Mouse (Mus musculus) neural tube, embryonic 15.5 days (tissue): ENCODE data around the gene Wnt5b. TPM values are rescaled to one million over a fixed set of nuclear protein-coding genes. Genes with fewer than 3 reads are reported as not detected.
A peak's percentile ranks its signal among the peaks of the same experiment; 100 is the strongest.

Experiments
- ATAC-seq: fragments of 200-750 bp; cut with Nextera tagmentation; 2 replicates; pipeline ENCODE4 v1.8.0; 2017; ENCODE audit warnings: mild to moderate bottlenecking, moderate TSS enrichment, moderate library complexity; ENCODE audit not compliant: low FRiP score
- H3K27ac ChIP-seq: fragments of 300-500 bp; sonication (generic); replicated peaks from 2 replicates; pipeline ENCODE4 v1.5.1; 2015; ENCODE audit warnings: mild to moderate bottlenecking, inconsistent platforms
- H3K27me3 ChIP-seq: fragments of 300-500 bp; sonication (generic); replicated peaks from 2 replicates; pipeline ENCODE4 v1.6.1; 2015; ENCODE audit warnings: inconsistent platforms
- H3K36me3 ChIP-seq: fragments of 300-500 bp; sonication (generic); 2 replicates; pipeline ENCODE4 v1.6.1; 2015; ENCODE audit warnings: inconsistent platforms
- H3K4me1 ChIP-seq: fragments of 300-500 bp; sonication (generic); 2 replicates; pipeline ENCODE4 v1.6.1; 2015; ENCODE audit warnings: inconsistent platforms
- H3K4me2 ChIP-seq: fragments of 300-500 bp; sonication (generic); 2 replicates; pipeline ENCODE4 v1.6.1; 2015; ENCODE audit warnings: inconsistent platforms, mild to moderate bottlenecking, moderate library complexity
- H3K4me3 ChIP-seq: fragments of 300-500 bp; sonication (generic); replicated peaks from 2 replicates; pipeline ENCODE4 v1.5.1; 2015; ENCODE audit warnings: mild to moderate bottlenecking, inconsistent platforms
- H3K9ac ChIP-seq: fragments of 300-500 bp; sonication (generic); replicated peaks from 2 replicates; pipeline ENCODE4 v1.6.1; 2015; ENCODE audit warnings: mild to moderate bottlenecking, inconsistent platforms
- H3K9me3 ChIP-seq: fragments of 300-500 bp; sonication (generic); replicated peaks from 2 replicates; pipeline ENCODE4 v1.6.1; 2016; ENCODE audit warnings: inconsistent platforms
- WGBS: fragments of 180-500 bp; shearing (Covaris S2); methylation state at CpG from one replicate; pipeline ENCODE4 v1.1.7; 2015; ENCODE audit warnings: mixed read lengths; 5-methylcytosine and 5-hydroxymethylcytosine counted together
- polyA plus RNA-seq: library from polyadenylated mRNA; unstranded; fragments of >200 nt; fragmentation: Nextera tagmentation; extraction: Ambion mirVana; gene quantifications from 2 replicates; pipeline ENCODE4 v1.2.1, GENCODE M21; 2015

Gene Wnt5b
- polyA plus RNA-seq, 1 experiment from 2014 or later: 3.6 TPM

GRCm38 (mm10) chr6:119472135-119472534 is 72.0 kb downstream of the Wnt5b start:
- H3K27ac ChIP-seq: no peak overlapping the region
- no peaks in the 10 kb centered on the region for H3K4me1 ChIP-seq
- H3K9me3 ChIP-seq: no peaks in the 10 kb centered on the region
- no peaks in the 10 kb centered on the region for H3K36me3 ChIP-seq
- H3K9ac ChIP-seq: no peak overlapping the region
- ATAC-seq: no peak
- no peak overlapping the region for H3K4me3 ChIP-seq
- no peaks in the 10 kb centered on the region for H3K27me3 ChIP-seq
- no peak overlapping the region for H3K4me2 ChIP-seq
- 23% methylated on average over 5 of the region's 5 CpGs for WGBS

DNA sequence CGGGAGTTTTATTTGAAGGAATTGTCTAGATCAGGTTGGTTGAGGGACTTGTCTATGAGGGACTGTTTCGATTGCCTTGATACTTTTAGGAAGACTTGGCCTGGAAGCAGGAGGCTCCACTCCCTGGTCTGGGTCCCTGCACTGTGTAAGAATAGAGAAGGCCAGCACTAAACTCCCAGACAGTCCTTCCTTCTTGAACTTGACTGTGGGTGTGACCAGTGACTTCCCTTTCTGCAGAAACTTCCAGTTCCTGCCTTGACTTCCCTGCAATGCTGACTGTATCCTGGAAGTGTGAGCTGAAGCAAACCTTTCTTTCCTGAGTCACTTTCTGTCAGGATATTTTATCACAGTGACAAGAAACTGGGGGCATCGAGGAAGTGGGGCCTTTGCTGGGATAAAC is 73.4 kb downstream of the Wnt5b start:
- Histone ChIP-seq H3K4me3 (no peak overlapping the region), H3K9me3 (no peaks in the 10 kb centered on the region), H3K36me3 (no peaks in the 10 kb centered on the region), H3K27ac (no peak overlapping the region), H3K4me2 (no peak overlapping the region), H3K9ac (no peak overlapping the region), H3K27me3 (no peaks in the 10 kb centered on the region), H3K4me1 (no peaks in the 10 kb centered on the region)
- ATAC-seq: no peak
- 90% methylated on average over 3 of the region's 3 CpGs for WGBS

DNA sequence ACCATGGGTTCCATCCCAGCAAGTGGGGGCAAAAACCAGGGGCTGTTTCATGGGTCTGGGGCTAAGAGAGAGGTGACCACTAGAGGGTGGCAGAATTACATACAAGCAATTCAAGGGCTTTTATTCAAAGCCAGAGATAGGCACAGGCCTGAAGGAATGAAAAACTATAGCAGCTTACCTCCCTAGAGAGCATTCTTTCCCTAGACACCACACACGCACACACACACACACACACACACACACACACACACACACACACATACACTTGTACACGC is 76.4 kb downstream of the Wnt5b start:
- Histone ChIP-seq H3K9me3 (no peaks in the 10 kb centered on the region), H3K4me2 (no peak overlapping the region), H3K4me1 (no peaks in the 10 kb centered on the region), H3K36me3 (no peaks in the 10 kb centered on the region), H3K9ac (no peak overlapping the region), H3K27ac (no peak overlapping the region), H3K27me3 (no peaks in the 10 kb centered on the region), H3K4me3 (no peak overlapping the region)
- no peak for ATAC-seq
- 71% methylated on average over 2 of the region's 2 CpGs for WGBS

DNA sequence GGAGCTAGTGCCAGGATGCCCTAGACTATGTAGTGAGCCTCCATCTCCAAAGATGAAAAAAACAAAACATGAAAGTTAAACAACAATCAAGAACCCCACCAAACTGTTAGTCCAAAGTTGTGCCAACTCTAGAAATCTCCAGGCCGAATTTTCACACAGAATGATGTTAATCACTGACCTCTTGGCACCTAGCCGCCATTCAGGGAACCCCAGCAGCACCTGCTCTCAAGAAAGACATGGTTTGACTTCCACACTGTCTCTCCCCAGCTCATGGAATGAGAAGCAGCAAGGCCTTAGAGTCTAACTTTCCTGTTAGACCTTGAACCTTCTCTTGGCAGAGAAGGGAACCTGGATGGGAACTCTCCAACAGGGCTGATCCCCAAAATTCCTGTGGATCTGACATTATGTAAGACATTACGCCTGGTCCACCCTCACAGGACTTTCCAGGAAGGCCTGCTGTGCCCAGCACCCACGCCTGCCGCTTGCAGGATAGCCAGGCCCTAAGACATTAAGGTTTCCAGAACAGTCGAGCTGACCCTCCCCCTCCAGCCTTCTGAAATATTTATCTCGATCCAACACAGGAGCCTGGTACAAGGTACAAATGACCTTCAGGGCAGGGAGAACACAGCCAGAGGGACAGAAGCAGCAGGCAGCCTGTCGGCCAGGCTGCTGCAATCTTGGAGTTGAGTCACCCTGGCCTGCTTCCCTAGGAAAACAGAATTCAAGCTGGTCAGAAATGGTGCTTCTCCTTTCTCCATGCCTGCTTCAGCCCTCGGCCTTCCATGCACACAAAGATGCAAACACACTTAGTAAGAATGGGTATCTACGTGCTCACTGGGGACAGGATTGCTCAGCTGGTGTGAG is 77.0 kb downstream of the Wnt5b start:
- no peaks in the 10 kb centered on the region for H3K36me3 ChIP-seq
- no peaks in the 10 kb centered on the region for H3K4me1 ChIP-seq
- 74% methylated on average over 10 of the region's 10 CpGs for WGBS
- no peaks in the 10 kb centered on the region for H3K9me3 ChIP-seq
- no peak overlapping the region for H3K27ac ChIP-seq
- no peak overlapping the region for H3K9ac ChIP-seq
- H3K4me2 ChIP-seq: no peak overlapping the region
- H3K4me3 ChIP-seq: no peak overlapping the region
- no peak for ATAC-seq
- H3K27me3 ChIP-seq: no peaks in the 10 kb centered on the region

DNA sequence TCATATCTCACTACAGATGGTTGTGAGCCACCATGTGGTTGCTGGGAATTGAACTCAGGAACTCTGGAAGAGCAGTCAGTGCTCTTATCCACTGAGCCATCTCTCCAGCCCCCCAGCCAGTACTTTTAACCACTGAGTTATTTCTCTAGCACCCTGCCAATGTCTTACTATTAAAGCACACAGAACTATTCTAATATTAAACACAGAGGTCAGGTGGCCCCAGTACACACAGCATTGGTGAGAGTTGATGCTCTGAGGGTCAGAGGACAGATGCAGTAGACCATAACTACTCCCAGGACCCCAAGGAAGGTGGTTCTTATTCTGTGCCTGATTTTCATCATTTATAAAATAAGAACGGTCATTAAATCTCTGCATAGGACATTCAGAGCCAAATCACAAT is 78.0 kb downstream of the Wnt5b start:
- Histone ChIP-seq H3K27ac (no peak overlapping the region), H3K4me2 (no peak overlapping the region), H3K27me3 (no peaks in the 10 kb centered on the region), H3K36me3 (no peaks in the 10 kb centered on the region), H3K4me3 (no peak overlapping the region), H3K4me1 (no peaks in the 10 kb centered on the region), H3K9ac (no peak overlapping the region), H3K9me3 (no peaks in the 10 kb centered on the region)
- 100% methylated on average over 1 of the region's 1 CpGs for WGBS
- no peak for ATAC-seq

DNA sequence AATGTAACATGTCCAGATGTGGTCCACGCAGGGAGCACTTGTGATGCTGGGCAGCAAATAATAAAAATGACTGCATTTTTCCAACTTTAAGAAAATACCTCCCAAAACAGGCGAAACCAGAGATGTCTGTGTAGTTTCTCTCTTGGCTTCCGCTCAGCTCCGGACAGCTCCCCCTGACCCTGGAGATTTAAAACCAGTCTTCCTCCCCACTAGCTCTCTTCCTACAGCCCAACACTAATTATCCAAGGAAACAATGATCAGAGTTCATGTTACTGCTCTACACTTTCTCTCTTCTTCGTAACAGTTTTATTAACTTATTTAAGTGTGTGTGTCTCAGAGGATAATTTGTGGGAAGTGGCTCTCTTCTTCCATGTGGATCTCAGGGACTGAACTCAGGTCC is 83.8 kb downstream of the Wnt5b start:
- H3K27ac ChIP-seq: no peak overlapping the region
- no peaks in the 10 kb centered on the region for H3K36me3 ChIP-seq
- ATAC-seq: no peak
- 70% methylated on average over 5 of the region's 5 CpGs for WGBS
- no peaks in the 10 kb centered on the region for H3K9me3 ChIP-seq
- no peak overlapping the region for H3K4me3 ChIP-seq
- H3K9ac ChIP-seq: no peak overlapping the region
- no peaks in the 10 kb centered on the region for H3K27me3 ChIP-seq
- no peak overlapping the region for H3K4me2 ChIP-seq
- 0 out of 2 replicates have a peak, but pooled peaks cover 3% of the 10 kb centered on the region for H3K4me1 ChIP-seq

- Histone ChIP-seq H3K27ac (no peak overlapping the region), H3K4me1 (0 out of 2 replicates have a peak, but pooled peaks cover 3% of the 10 kb centered on the region), H3K9ac (no peak overlapping the region), H3K36me3 (no peaks in the 10 kb centered on the region), H3K9me3 (no peaks in the 10 kb centered on the region), H3K4me2 (no peak overlapping the region), H3K27me3 (no peaks in the 10 kb centered on the region), H3K4me3 (no peak overlapping the region)
- ATAC-seq: no peak
- WGBS: 89% methylated on average over 4 of the region's 4 CpGs
These were observed 85.1 kb downstream of the Wnt5b start for GRCm38 (mm10) chr6:119459041-119459440.

DNA sequence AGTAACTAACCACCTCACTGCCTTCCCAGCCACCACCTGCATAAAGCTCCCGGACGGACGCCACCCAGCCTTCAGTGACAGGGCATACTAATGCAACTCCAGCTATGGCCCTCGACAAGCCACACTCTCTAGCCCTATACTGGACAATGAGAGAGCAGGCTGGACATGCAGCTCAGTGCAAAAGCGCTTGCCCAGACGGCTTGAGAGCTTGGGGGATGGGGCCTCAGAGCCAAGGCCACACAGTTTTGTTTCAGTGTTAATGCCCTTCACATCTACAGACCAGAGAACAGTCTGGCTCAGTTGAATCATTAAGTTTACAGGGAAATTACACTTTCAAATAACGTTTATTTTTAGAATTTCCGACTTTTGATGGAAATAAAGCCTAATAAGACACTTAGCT is 86.0 kb downstream of the Wnt5b start:
- 58% methylated on average over 8 of the region's 8 CpGs for WGBS

DNA sequence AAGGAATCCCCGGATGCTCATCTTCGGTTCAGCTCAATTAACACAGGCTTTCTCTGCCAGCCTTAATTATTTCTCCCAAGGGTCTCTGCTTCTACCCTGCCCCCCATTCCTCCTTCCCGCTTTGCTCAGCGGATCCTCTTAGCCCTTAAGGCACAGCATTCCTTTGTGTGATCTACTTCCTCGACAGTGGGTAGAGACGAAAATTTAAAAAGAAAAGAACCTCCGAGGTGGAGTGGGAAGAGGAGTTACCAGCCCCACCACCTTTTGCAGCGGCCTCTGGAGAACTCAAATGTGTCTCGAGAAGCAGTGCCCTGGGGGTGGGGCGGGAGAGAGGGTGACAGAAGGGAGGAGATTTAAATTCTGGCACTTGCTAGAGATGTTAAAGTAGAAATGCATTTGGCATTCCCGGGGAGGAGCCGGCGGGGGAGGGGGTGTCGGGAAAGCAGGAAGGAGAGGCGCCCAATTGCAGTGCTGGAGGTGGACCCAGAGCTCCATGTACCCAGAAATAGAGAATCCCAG is 92.1 kb downstream of the Wnt5b start:
- Histone ChIP-seq H3K36me3 (no peaks in the 10 kb centered on the region), H3K9ac (peak overlapping the region; percentile 51), H3K27me3 (no peaks in the 10 kb centered on the region), H3K9me3 (no peaks in the 10 kb centered on the region), H3K4me1 (peaks cover 47% of the 10 kb centered on the region), H3K4me3 (peak overlapping the region; percentile 36), H3K4me2 (peak overlapping the region; percentile 71), H3K27ac (peak overlapping the region; percentile 92)
- ATAC-seq: peak; percentile 73
- under 1% methylated on average over 15 of the region's 15 CpGs for WGBS

More for the DNA sequence above, 86.0 kb downstream of the Wnt5b start:
- no peaks in the 10 kb centered on the region for H3K27me3 ChIP-seq
- no peaks in the 10 kb centered on the region for H3K9me3 ChIP-seq
- H3K4me1 ChIP-seq: peaks cover 4% of the 10 kb centered on the region
- no peak overlapping the region for H3K9ac ChIP-seq
- H3K4me3 ChIP-seq: no peak overlapping the region
- no peak overlapping the region; the same call in 1 of the 2 replicates for H3K27ac ChIP-seq
- H3K4me2 ChIP-seq: no peak overlapping the region
- ATAC-seq: no peak
- H3K36me3 ChIP-seq: no peaks in the 10 kb centered on the region

- H3K9me3 ChIP-seq: no peaks in the 10 kb centered on the region
- H3K9ac ChIP-seq: peak overlapping the region; percentile 51; the same call in 1 of the 2 replicates
- H3K27me3 ChIP-seq: no peaks in the 10 kb centered on the region
- peak overlapping the region; percentile 71 for H3K4me2 ChIP-seq
- peak overlapping the region; percentile 92 for H3K27ac ChIP-seq
- 30% methylated on average over 14 of the region's 14 CpGs for WGBS
- H3K4me3 ChIP-seq: peak overlapping the region; percentile 36
- no peaks in the 10 kb centered on the region for H3K36me3 ChIP-seq
- no peak; the same call in 1 of the 2 replicates for ATAC-seq
- H3K4me1 ChIP-seq: peaks cover 47% of the 10 kb centered on the region
These were observed 92.9 kb downstream of the Wnt5b start for GRCm38 (mm10) chr6:119450965-119451943.

DNA sequence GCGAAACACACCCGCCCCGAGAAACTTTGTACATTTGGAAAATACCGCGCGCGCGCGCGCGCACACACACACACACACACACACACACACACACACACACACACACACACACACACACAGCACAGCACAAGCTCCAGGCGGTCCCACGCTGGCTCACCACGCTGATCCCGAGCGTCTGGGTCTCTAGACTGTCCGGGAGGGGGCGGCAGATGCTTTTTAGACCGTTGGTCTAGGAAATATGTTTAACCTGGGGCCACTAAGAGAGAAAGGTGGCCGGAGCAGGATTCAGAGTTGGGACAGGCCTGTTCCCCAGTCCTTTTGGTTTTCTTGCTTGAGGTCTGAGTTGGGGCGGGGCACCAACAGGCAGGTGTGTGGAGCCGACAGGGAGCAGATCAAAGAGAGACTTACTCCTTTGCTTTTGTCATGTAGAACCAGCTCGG is 95.1 kb downstream of the Wnt5b start:
- 0 out of 2 replicates have a peak, but pooled peaks have one; percentile 23 for ATAC-seq
- H3K9ac ChIP-seq: no peak overlapping the region
- H3K27ac ChIP-seq: no peak overlapping the region
- peak overlapping the region; percentile 29 for H3K4me3 ChIP-seq
- H3K9me3 ChIP-seq: no peaks in the 10 kb centered on the region
- no peaks in the 10 kb centered on the region for H3K36me3 ChIP-seq
- WGBS: 2% methylated on average over 23 of the region's 23 CpGs
- H3K4me2 ChIP-seq: peak overlapping the region; percentile 60
- peaks cover 47% of the 10 kb centered on the region for H3K4me1 ChIP-seq
- no peaks in the 10 kb centered on the region for H3K27me3 ChIP-seq
